Mouse (Mus musculus): ENCODE data around the gene Corin.

The Corin gene

DNA sequence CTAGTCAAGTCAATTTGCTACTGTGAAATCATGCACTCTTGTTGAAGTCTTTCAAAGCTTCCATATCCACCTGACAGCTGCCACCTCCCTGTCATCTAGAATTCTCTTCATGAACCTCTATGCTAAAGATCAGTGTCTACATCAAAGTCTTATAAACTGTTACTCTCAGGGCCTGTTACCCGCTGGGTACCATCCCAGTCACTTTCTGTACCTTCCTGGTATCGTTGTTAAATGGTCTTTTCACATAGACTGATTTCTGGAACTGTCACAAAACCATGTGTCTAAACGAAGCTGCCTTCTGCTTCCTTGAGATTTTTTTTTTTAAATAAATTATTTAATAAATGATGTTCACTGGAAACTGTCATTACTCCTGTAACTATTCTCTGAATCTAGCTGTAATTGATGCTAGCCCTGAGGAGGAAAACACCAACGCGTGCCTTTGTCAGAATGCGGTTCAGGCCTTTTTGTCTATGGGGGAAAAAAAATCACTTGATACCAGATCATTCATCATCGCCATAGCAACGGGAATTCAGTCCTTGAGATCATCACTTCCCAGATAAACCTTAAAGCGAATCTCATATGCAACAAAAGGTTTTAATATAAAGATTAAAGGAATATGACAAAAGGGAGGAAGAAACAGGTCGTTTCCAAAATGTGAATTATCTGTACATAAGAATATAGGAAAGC, 205.7 kb downstream of the Corin start:
- DNase-seq: no peak

DNA sequence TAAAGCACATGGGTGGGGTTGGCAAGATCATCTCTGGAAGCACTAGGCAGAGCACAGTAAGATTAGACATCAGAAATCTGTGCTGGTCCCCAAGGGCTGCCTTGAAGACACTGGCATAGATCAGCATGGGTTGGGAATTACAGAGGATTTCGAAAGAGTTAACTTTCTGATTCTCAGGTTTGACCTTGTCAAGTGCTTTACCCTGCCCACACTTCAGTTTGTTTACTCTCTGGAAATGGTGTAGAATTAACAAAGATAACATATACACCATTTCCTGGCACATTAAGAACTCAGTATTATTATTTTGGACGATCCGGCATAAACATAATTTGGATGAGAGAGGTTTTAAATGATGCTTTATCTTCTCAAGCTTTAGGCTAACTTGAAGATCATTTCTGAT, 219.2 kb downstream of the Corin start:
- DNase-seq: no peak

DNA sequence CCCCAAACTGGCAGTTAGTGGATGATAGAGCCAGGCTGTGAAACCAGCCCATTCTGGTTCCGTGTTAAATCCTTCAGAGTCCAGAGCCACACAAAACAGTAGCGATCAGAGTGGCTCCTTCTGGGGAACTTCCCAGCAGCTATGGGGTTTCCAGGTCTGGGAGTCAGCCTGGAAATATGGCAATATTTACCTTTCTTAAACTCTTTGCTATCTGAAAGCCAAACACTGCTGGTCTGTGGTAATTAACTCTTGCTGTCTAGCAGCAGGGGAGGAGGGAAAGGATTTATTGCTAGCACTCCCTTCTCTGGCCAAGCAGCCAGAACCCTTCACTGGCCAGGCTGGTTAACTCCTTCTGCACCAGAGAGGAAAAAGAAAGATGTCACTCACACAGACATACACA, 221.4 kb downstream of the Corin start:
- no peak for DNase-seq

DNA sequence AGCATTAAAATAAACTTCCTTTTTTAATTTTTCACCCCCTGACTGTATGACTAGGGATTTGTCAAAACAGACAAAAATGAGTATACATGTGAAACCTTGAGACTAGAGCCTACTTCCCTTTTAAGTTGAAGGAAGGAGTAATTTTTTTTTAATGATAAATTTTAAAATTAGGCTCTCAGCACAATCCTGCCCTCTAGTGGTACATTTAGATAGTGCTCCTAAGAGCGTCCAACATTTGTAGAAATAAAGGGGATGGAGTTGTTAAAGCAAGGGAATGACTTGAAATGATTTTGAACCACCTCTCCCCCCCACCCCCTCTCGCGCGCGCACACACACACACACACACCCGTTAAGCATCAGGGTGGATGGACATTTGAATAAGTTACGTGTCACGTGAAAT, 234.6 kb downstream of the Corin start:
- no peak for DNase-seq

DNA sequence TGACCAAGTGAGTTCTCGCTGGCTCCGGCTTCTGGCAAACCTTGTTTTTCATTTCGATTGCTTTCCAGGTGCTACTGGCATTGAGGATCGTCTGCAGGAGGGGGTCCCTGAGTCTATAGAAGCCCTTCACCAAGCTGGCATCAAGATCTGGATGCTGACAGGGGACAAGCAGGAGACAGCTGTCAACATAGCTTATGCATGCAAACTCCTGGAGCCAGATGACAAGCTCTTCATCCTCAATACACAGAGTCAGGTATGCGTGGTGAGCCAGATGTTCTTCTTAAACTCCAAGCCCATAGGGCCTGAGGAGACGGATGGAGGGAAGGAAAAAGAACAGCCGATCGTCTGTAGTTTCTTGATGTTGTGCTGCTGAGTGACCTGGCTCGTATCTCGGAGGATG, 235.1 kb downstream of the Corin start:
- no peak for DNase-seq

DNA sequence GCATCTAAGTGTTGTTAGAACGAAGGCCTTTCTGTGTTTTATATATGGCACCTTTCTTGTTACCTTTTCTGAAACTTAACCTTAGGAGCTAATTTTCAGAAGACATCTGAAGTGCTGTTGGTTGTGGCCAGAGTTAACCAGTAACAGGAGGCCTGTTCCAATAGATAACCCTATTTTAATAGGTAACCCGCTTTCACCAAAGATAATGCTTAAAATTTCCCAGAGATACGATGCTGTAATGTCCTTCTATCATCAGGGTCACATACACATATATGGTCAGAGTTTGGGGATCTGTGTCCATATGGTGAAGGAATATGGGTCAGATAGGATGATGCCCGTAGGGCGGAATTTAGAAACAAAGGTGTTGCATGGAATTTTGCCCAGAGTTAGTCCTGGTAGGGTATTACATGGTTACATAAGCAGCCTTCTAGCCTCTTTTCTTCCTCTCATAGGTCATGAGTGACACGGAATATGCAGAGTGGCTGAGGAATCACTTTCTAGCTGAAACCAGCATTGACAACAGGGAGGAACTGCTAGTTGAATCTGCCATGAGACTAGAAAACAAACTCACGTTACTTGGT, 237.2 kb downstream of the Corin start:
- no peak for DNase-seq

DNA sequence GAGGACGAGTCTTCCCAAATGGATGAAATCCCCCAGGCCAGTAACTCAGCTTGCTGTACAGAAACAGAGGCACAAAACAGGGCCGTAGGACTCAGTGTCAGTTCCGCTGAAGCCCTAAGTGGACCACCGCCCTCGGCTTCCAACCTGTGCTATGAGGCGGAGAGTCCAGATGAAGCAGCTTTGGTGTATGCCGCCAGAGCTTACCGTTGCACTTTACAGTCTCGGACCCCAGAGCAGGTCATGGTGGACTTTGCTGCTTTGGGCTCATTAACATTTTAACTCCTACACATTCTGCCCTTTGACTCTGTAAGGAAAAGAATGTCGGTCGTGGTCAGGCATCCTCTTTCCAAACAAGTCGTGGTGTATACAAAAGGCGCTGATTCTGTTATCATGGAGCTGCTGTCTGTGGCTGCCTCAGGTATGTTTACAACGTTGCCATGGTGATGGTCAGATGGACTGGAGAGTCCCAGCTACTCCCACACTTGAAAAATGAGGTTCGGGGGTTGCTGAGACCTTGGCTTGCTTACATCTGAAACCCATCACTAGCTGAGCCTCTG, 240.0 kb downstream of the Corin start:
- DNase-seq: no peak

DNA sequence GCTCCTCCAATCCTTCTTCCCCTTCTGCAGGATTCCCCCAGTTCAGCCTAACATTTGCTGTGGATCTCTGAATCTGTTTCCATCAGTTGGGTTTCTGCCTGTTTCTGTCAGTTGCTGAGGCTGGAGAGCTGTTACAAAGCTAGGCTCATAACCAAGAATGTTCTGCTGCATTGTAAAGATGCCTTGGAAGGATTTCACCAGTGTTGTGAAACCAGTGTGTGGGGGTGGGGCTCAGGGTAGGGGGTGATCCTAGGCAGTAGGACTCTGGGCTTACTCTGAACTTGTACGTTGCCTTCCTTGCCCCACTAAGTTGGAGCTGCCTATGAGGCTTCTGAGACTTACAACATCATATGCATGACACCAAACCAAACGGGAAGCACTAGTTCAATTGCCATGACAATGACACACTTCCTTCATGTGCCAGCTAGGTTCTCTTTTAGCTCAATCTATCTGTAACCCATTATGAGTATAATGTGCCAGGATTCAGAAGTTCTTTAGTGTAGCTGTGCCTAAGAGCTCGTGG, 242.4 kb downstream of the Corin start:
- DNase-seq: no peak

DNA sequence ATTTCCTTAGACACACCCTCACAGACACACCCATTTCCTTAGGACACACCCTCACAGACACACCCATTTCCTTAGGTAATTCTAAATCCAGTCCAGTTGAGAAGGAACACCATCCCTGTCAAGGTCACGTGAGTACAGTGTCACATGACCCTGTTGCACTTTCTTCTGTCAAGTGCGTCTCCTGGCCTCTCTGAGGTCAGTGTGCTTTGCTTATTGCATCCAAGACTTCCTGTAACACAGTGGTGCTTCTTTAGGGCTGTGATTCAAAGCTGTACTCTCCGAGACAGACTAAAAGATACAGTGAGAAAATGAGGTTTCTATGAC, 245.0 kb downstream of the Corin start:
- no peak for DNase-seq

DNA sequence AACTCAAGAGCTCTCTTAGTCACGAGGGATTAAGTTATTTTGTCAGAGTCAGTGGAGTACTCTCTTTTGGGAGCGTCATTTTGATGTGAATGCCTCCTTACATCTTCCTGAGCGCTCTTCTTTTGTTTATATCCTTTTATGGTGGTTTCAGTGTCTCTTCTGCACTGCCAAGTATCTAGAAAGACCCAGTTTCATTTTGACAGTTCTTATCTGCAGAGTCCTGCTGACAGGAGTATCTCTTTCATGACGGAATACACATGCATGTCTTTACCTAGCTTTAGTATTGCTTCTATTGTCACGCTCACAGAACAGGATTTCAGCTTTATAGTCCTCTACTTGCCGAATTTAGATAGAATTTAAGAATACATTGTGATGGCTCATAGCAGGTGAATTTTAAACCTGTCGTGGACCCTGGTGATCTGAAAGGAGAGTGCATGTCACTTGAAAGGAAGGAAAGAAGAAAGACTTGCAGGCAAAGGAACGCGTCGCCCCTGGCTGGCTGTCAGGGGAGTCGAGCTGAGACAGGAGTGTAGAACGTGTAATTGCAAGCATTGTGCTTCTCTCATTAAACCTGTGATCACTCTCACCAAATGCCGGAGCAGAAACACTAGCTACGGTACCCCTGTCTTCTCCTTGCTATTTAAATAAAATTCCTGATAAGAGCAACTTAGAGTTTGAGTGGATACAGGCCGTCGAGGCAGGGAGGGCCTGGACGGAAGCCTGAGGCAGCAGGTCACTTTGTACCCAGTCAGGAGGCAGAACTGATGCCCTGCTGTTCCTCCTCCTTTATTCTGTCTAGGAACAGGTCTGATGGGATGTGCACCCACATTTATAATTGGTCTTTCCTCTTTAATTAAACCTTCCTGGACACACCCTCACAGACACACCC, 245.6 kb downstream of the Corin start:
- DNase-seq: no peak

DNA sequence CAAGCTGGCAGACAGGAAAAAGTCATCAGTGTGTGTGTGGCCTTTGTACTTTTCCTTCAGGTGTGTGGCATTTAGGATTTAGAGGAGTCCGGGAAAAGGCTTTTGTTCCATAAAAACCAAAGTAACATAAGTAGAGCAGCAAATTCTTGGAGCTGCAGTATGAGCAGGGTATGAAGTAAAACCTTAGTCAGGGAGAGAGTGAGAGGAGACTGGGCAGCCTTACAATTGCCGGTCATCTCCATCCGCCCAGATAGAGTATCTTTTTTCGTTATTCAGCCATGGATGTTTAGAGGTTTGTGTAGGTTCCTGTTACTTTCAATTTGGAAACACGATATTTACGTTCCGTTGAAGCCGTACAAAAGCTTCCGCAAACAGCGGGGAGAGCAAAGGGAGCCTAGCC, 247.2 kb downstream of the Corin start:
- DNase-seq: no peak

DNA sequence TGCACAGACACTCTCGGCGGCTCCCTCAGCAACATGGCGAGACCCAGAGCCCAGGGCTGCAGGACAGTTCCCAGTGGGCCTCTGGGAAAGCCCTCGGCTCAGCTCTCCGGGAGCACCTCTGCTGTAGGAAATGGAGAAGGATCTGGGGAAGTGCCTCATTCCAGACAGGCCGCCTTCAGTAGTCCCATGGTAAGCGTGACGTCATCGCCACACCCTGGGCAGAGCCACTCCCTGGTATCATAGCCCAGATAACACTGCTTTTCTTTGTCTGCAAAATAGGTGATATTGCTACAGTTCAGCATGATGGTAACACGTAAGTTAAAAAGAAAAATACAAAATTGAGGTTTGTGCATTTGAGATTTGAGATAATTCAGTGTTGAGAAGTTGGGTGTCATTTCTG, 249.3 kb downstream of the Corin start:
- DNase-seq: no peak

DNA sequence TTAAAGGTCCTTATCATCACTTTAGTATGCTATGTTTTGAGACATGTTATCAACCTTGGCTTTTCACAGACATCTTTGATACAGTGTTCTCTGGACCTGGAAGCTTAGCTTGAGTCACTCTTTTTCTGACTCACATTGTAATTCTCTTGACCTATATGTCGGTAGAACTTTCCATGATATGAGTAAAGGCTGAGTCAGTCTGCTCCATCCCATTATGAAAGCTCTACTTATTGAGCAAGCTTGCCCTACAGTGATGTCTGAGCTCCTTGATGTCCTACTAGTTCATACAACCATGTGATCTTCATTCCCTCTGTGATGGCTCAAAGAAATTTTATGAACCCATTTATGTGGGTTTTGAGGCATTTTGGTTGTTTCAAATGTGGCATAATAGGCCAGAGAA, 254.1 kb downstream of the Corin start:
- no peak for DNase-seq

Measured in right cerebral cortex, postnatal 14 days (tissue).